Mouse (Mus musculus) ovary, postnatal 10 days (tissue): Measurements from ENCODE around the gene Mllt11.

ENCODE experiments used
- DNase-seq: peaks from one replicate; pipeline ENCODE4 v3.0.0; 2022; ENCODE audit warnings: low spot score

Gene Mllt11

DNA sequence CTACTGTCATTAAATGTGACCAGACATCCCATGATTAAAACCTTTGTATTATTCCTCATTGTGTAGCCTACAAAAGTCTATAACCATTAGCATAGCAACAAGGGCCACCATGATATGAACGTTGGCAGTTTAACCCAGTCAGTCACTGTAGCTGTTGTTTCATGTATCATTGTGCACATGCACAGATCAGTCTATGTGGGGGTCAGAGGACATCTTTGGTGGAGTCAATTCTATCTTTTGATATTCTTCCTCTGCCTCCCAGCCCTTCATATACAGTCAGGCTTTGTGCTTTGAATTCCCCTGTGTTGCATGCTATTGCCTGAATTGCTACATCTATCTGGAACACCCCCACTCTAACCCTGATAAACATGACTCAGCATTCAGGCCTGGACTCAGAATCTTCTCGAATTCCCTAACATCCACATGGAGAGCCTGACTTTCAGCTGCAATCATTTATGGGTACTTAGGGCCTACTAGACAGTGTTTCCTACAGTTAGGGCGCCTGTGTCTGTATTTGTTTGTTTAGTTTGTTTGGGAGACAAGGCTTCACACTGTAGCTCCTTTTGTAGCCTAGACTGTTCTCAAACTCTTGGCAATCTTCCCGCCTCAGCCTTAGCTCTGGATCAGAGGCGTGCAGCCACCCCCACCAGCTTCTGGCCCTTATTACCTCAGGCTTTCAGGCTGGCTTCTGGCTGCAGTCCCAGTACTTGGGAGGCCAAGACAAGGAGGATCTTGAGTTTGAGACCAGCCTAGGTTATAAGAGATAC, 14.7 kb upstream of the Mllt11 start:
- no peak for DNase-seq

DNA sequence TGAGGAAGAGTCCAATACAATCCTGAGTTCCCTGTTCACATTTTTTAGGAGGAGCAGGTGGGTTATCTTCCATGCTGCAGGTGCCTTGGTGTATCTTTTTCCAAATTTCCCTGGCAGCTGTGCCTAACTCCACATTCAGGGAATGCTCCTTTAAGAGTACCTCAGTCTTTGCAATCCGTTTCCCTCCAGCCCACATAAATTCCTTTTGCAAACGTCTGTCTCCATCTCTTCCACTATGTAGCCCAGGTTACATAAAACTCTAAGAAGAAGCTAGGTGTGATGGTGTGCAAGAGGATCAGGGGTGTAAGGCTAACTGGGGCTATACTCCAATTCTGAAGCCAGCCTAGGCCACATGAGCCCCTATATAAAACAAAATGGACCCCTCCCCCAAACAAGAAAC, 11.1 kb upstream of the Mllt11 start:
- no peak for DNase-seq

- no peak for DNase-seq
Observed at GRCm38 (mm10) chr3:95241498-95241897, 9.5 kb upstream of the Mllt11 start, which contains the start of gene Gm128. Gene Gm128 (minus strand): TSS chr3:95241598.

GRCm38 (mm10) chr3:95240900-95241299, 8.9 kb upstream of the Mllt11 start:
- no peak for DNase-seq

- DNase-seq = no peak
Observed at GRCm38 (mm10) chr3:95239971-95240370, 8.0 kb upstream of the Mllt11 start.

DNA sequence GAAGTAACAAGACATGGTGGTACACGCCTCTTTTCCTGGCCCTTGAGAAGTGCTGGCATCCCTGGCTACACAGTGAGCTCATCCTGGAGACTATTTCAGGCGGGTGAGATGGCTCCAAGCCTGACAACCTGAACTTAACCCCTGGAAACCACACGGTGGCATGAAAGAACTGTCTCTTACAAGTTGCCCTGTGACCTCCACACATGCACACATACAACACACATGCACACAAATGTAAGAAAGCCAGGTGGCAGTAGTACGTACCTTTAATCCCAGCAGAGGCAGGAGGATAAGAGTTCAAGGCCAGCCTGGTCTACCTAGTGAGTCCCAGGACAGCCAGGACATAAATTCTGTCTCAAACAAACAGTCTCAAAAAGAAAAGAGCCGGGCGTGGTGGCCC, 7.1 kb upstream of the Mllt11 start:
- DNase-seq = no peak

- no peak for DNase-seq
Observed at GRCm38 (mm10) chr3:95237541-95238099, 5.6 kb upstream of the Mllt11 start.

DNA sequence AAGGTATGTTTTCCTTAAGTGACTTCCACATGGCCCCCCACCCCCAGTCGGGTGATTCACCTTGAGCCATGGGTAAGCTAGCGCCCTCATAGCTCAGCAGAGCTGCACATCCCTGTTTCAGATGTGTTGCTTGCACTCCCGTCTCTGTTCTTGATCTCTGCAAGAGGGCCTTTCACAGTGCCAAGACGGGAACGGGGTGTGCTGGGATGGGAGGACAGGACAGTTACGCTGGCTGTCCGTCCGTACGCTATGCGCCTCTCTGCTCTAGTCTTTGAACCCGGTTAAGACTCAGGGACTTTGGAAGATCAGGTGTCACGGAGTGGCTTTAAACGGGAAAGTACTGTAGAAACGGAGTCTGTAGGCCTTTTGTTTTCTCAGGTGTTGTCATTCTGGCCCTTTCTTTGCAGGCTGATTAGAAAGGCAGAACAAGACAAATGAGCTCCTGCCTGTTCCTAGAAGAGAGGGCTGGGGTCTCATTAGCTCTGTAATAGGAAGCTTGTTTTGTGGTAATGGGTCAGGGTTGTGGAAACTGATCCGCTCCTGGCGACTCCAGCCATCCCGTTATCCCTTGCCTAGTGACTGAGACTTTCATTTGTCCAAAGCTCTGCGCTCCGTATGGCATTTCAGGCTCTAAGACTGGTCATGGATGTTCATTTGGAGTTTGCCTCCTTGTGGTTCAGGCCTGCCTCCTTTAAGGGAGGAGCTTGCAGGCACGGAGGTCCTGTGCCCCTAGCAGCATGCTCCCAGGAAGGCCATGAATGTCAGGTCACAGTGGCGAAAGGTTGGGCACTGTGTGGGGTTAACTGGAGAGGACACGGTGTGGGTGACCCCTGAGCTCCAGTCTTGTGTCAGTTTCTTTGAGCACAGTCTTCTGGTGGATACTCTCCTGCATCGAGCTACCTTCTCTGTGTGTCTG, 3.7 kb upstream of the Mllt11 start:
- DNase-seq = no peak

- no peak for DNase-seq
Observed at GRCm38 (mm10) chr3:95233303-95233980, 1.5 kb upstream of the Mllt11 start.

DNA sequence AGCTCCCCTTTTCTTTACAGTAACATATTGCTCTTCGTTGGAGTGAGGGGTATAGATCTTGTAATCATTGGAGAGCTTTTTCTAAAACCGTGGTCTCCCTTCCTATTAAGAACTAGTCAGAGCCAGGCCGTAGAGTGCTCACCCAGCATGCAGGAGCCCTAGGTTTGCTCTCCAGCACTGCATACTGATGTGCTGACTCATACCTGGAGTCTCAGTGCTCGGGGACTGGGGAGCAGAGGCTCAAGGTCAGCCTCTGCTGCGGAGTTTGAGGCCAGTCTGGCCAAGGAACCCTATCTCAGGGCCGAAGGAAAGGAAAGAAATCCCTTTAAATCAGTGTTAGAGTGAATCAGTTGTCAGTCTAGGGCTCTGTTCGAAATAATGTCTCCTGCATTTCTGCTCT, 800 bp upstream of the Mllt11 start:
- no peak for DNase-seq

DNA sequence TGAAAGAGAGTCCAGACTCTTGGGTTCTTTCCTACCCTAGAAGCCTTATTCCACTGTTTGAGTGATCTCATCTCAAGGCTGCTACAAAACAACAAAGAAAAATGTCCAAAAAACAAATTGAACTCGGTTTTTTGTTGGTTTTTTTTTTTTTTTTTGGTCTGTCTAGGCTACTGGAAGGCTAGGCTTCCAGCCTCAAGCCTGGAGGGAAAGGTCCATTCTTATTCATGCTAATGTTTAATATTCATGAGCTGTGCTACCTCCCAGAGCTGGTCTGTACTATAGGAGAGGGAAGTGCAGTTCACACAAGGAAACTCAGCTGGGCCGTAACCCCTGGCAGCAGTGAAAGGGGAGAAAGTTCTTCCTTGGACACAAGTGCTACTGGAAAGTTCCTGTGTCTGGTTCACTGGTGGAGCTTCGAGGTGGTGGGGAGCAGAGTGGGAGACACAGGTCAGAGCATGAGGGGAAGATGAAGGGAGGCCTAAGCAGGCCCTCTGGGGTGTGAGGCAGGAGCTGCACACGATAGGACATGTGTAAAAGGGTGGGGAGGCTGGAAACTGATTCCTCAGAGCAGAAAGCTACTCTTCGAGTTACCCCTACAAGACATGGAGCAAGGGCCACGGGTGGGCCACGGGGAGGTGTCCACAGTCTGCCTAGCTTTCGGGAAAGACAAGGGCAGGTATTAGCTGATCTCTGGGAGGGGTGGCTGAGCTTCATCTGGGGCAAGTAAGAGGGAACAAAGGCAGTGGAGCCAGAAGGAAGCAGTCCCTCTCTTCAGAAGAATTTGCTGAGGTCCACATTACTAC, 1.3 kb downstream of the Mllt11 start:
- no peak for DNase-seq

- no peak for DNase-seq
Observed at GRCm38 (mm10) chr3:95229781-95230494, 2.0 kb downstream of the Mllt11 start.

GRCm38 (mm10) chr3:95228894-95229780, 2.8 kb downstream of the Mllt11 start:
- no peak for DNase-seq

- peak; percentile 66 for DNase-seq
Observed at GRCm38 (mm10) chr3:95228148-95228893, 3.6 kb downstream of the Mllt11 start, which contains the start of gene Cdc42se1. Gene Cdc42se1 (plus strand): TSS chr3:95228732.

DNA sequence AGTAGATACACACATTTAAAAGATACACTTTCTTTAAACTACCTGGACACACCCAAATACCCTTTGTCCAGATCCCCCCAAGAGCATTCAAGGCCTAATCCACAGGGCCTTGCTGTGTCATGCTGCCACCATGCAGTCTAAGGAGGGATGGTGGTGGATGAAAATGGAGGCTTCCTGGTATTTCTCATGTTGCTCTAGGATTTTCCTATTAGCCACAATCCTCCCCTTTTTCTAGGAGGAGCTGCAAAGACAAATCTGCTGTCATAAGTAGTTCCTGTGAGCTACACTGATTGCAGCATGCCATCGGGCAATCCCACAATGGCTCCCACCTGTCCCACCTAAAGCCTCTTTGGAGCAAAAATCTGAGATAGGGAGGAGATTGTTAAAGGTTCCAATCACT, 4.8 kb downstream of the Mllt11 start:
- DNase-seq = no peak

- DNase-seq = no peak
Observed at GRCm38 (mm10) chr3:95224295-95224694, 7.7 kb downstream of the Mllt11 start.

- no peak for DNase-seq
Observed at GRCm38 (mm10) chr3:95223041-95223440, 8.9 kb downstream of the Mllt11 start.

GRCm38 (mm10) chr3:95218466-95219137, 13.4 kb downstream of the Mllt11 start:
- DNase-seq = no peak
